Mouse (Mus musculus) olfactory bulb, adult 2 months (tissue): ENCODE measurements around the gene 1700003F12Rik.

Experiments used
- CTCF ChIP-seq: fragments of 200-500 bp; IDR thresholded peaks from 2 replicates; pipeline ENCODE4 v1.5.1; 2012; ENCODE audit warnings: low read depth, mild to moderate bottlenecking, low read length, moderate library complexity; ENCODE audit not compliant: insufficient read depth
- POLR2A ChIP-seq: fragments of 200-500 bp; IDR thresholded peaks from 2 replicates; pipeline ENCODE4 v1.6.1; 2012; ENCODE audit warnings: mild to moderate bottlenecking, low read depth, low read length, moderate library complexity; ENCODE audit not compliant: insufficient read depth

GRCm38 (mm10) chr2:154550937-154551336 is 4.1 kb downstream of the 1700003F12Rik start:
- TF ChIP-seq POLR2A (no peak), CTCF (no peak)
